Mouse (Mus musculus): ENCODE measurements around the gene Zbtb20.
"Not testable (repeated sequence)": the region's sequence is repeated elsewhere in the genome, so short reads cannot be mapped to it uniquely, and the experiment has no call there.

The Zbtb20 gene

DNA sequence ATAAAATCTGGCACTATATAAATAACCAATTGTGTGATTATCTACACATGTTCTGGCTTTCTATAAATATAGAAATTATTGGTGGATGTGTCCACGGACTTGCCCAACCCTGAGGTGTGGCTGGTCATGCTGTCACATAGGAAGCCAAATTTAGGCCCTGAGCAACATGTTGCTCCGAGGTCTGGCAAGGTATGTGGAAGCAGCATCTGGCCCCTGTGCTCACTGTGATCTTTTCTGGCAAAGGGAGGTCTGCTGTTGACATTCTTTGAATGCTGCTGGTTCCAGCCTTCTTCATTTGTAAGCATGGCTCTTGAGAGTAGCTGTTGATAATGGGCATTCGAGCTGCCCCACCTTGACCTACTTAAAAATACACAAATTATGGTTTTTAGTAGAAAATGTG, 35.0 kb downstream of the Zbtb20 start:
- DNase-seq (ENCODE audit: low spot score in 2 of 2): no peak

DNA sequence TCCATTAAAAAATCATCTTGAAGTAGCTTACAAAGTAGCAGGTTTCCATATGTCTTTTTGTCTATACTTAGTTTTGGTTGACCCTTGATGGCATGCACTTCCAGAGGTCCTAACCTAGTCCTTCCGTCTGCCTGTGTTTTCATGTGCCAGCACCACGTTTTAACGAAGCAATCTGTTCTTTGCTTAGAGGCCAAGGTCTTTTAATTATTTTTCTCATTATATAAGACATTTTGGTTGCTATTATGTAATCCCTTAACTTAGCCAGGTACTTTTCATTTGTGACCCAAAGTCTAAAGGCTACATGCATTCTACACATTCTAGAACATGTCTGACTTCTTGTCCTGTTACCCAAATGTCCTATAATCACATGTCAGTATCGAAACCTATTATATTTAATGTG, 35.6 kb downstream of the Zbtb20 start:
- DNase-seq (ENCODE audit: low spot score in 2 of 2): no peak

GRCm38 (mm10) chr16:42911815-42912214, 36.1 kb downstream of the Zbtb20 start:
- no peak for DNase-seq (ENCODE audit: low spot score in 2 of 2)

- no peak for DNase-seq (ENCODE audit: low spot score in 2 of 2)
Observed at GRCm38 (mm10) chr16:42913291-42913690, 37.6 kb downstream of the Zbtb20 start.

DNA sequence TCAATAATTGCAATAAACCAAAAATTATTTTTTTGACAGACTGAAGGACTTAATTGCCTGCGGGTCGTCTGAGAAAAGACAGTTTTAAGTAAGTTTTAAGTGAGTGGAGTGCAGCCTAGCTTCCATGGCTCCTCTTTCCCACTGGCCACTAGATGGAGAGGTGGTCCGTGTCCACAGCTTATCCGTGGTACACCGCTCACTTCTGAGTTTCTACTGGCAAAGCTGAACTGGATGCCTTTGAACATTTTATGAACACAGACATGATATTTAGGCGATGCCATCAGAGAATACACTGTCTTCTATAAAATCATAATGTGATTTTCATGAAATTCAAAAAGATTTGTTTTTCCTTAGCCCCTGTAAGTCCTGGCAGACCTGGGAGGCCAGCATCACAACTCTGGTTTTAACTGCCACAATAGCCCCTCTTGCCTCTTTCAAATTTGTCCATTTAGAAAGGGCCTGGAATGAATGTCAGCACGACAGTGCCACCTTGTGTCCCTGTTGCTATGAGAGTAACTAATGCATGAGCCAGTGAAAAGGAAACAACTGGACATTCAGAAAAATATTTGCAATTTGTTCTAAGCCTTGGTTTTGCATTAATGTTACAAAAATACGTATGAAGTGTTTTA, 38.9 kb downstream of the Zbtb20 start:
- peak in 1 of 2 experiments; percentile 17 for DNase-seq (ENCODE audit: low spot score in 2 of 2)

- no peak for DNase-seq (ENCODE audit: low spot score in 2 of 2)
Observed at GRCm38 (mm10) chr16:42919992-42920760, 44.5 kb downstream of the Zbtb20 start.

DNA sequence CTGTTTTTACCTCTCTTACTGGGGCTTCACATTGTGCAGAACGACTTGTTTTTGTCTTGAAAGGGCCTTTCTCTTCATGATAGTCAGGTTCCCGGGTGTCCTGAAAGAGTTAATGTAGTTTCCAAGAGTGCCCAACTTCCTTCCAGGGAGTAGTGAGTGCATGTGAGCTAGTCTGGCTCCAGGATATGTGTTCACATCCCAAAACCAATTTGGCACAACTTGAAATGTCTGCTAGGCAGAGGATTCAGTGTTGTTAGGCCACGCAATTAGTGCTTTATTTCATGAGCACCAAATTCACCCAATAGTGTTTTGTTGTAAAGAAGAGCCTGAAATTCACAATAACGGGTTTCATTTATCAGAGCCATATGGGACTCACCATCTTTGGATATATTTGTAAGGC, 45.8 kb downstream of the Zbtb20 start:
- no peak for DNase-seq (ENCODE audit: low spot score in 2 of 2)

DNA sequence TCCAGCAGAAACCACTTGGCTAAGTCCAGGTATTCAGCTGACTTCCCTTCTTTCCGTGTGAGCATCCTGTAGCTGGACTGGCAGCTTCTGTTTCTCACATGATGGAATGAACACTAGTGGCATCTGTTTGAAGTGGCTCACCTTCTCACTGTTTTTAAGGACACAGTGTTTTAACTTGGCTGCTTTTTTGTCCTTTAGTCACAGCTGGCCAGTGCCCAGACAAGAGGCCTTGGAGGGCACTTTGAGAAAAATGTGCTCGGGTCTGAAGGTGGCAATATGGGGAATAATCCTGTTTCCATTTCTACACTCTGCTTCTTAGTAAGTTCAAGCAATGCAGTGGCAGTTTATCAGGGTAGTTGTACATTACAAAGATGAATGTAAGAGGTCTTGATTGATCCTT, 62.5 kb downstream of the Zbtb20 start:
- DNase-seq (ENCODE audit: low spot score in 2 of 2): no peak

- no peak for DNase-seq (ENCODE audit: low spot score in 2 of 2)
Observed at GRCm38 (mm10) chr16:42947016-42947415, 71.3 kb downstream of the Zbtb20 start.

DNA sequence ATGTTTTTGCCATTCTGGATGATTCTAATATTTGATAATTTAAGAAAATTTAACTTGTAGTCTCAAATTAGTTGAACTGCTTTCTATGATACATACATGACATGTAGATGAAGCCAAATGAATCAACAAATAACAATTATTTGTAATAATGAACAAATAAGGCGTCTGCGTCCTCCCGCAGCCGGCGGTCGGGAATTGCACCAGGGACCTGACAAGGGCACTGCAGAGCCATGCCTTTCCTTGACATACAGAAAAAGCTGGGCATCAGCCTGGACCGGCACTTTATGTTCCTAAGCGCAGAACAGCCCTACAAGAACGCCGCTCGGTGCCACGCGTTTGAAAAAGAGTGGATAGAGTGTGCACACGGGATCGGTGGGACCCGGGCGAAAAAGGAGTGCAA, 79.7 kb downstream of the Zbtb20 start:
- DNase-seq (ENCODE audit: low spot score in 2 of 2): not testable (repeated sequence)

DNA sequence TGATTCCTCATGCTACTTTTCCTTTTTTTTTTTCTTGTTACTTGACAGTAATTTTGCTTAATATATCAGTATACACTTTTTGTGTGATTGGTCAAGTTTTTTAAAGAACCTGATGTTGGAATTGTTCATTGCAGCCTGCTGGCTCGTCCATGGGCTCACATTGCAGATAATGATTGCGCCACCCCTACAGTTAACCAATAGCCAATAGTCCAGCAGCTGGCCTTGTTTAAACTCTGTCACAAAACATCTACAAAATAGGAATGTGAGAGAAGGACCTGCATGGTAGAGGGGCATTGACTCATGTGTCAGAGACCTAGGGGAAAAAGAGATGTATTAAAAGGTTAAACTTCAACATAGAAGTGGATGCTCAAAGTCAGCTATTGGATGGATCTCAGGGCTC, 97.2 kb downstream of the Zbtb20 start:
- DNase-seq (ENCODE audit: low spot score in 2 of 2): no peak

- no peak for DNase-seq (ENCODE audit: low spot score in 2 of 2)
Observed at GRCm38 (mm10) chr16:42998896-42999295, 123.2 kb downstream of the Zbtb20 start.

DNA sequence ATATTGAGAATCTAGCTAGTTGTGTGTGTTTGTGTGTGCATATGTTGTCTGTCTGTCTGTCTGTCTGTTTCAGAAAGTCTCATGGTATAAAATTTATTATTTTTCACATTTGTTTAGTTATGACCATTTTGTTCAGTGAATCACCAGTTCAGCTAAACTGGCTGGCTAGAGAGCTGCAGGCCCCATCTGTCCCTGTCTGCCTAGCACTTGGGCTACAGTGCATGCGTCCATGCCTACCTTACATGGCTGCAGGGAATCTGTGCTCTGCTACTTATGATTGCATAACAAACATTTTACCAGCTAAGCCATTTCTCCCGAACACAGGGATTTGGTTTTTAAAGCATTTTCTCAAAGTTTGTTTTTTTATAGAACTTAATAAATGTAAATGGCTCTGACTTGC, 150.7 kb downstream of the Zbtb20 start:
- no peak for DNase-seq (ENCODE audit: low spot score in 2 of 2)

DNA sequence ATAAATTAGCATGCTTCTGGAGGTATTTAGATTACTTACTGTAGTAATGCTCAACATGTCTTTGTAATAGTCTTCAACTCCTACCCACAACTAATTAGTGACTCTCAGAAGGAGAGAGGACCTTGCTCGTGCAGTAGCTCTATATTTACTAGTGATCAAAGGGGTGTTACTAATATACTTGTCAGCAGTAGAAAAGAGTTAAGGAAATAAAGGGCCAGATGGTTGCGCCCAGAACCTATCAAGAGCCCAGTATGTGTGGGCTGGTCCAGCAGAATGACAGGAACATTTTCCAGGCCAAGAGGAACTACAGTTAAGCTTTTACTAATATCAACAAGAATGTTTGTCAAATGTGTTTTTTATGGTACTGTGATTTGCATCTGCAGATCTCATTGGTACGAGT, 153.6 kb downstream of the Zbtb20 start:
- DNase-seq (ENCODE audit: low spot score in 2 of 2): no peak

- no peak for DNase-seq (ENCODE audit: low spot score in 2 of 2)
Observed at GRCm38 (mm10) chr16:43035709-43036108, 160.0 kb downstream of the Zbtb20 start.

DNA sequence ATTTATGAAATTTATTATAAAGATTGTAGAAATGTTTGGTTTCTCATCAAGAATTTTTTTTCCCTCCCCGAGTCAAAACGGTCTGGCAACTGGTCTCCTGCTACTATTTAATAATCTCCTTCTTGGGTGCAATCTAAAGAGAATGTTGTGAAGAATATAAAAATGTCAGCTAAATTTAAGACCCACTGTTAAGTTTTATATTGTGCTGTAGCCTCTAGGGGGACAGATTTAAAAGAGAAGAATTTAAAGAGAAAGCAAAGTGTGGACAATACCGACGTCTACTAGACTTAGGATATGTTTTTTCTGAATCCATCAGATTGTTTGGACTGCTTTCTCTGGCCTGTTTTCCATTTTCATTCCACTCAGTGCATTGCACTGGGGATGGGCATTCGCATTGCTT, 160.8 kb downstream of the Zbtb20 start:
- DNase-seq (ENCODE audit: low spot score in 2 of 2): no peak

DNA sequence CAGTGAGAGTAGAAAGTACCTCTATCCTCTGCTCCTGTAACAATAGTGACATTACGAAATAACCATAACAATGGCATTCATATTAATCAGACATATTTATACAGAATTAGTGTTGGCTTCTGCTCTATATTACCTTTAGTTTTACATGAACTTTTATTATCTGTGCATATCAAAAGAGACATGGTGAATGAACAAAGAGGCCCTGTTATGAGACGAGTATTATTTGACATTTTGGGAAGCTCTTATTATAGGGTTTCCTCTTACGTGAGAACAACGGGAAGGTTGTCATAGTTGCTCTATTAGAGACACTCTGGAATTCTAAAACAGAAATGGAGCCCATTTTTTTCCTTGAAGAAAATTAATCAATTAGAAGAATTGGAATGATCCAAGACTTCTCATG, 161.6 kb downstream of the Zbtb20 start:
- no peak for DNase-seq (ENCODE audit: low spot score in 2 of 2)

GRCm38 (mm10) chr16:43045611-43046010, 169.9 kb downstream of the Zbtb20 start:
- DNase-seq (ENCODE audit: low spot score in 2 of 2): no peak

DNA sequence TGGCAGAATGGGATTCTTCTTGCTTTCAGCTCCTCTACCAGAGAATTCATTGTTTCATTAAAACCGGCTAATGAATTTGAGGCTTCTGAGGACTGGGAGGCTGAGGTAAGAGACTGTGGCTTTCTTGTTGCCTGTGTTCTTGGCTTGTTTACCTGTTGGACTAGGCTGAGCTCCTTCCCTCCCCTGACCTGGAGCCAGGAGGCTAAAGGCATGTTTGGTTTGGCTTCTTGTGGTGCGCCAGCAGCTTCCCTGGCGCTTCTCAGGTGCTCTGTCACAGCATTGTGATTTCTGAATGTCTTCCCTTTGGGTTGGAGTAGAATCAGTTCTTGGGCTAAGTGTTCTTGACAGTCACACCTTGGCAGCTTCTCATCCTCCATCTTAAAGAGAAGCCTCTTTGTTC, 171.0 kb downstream of the Zbtb20 start:
- DNase-seq (ENCODE audit: low spot score in 2 of 2): no peak

DNA sequence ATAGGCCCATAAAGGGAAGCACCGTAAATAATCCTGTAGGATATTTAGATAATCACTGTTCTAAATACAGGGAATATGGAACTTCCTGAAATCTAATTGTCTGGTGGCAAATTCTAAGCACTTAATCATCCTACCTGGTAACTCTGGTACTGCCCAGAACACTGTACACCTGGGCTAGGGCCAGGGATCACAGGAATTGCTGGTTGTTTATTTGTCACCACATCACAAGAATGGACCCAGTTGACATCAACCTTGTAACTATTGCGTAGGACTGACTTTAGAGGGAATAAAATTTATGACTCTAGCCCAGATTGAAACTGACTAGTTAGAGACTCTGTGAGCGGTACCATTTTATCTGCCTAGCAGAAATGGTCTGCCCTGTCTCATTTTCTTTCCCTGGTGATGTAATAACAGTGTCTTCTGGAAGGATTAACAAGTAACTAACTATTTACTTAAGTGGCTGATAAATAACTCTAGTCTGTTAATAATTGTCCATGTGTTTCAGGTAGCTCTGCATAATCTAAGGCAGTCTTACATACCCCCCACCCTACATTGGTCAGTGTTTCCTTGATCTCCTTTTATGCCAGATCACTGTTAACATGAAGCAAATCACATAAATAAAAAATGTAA, 194.1 kb downstream of the Zbtb20 start:
- no peak for DNase-seq (ENCODE audit: low spot score in 2 of 2)

DNA sequence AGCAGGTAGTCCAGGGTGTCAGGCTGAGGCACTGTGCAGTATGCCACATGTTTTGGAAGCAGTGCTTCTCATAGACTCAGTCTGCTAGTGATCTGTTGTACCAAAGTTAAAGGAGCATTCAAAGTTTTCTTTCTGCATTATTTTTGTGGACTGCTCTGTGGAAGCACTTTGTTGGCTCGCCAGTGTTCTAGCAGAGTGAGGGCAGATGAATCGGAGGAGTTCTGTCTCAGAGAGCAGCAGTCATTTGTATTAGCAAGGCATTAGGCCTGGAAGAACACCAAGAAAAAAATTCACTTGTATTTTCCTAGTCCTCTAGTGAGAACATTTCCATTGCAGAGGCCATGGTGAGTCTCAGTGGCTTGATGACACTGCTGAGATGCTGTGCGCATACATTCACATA, 196.2 kb downstream of the Zbtb20 start:
- no peak for DNase-seq (ENCODE audit: low spot score in 2 of 2)

DNA sequence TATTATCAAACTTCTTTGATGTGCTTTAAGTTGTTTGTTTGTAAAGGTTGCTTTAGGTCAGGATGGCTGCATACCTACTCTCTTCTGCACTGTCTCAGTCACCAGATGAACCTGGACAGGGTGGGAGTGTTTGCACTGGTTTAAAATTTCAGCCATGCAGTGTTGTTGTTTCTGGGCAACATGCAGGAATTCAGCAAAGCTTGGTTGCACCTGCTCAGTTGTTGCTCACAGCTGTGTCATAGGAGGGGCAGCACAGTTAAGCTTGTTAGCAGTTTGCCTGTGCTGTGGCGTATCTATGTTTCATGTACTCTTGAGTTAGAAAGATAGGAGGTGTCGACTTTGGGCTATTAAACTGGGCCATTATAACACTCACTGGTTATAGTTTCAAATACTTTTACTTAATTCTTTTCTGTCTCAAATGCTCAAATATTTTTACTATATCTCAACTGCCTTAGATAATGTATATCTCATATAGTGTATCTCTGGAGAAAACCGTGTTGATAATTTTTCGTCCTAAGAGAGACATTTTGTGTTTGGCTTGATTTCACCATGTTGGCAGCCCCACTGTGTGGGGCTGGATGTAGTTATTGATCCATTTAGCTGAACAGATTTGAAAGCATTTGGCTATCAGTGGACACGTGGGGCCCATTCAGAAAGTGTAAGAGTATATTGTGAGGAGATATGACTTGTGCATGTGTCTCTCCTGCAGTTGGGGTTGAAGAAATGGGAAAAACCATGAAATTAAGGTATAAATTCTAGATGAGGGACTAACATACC, 197.3 kb downstream of the Zbtb20 start:
- no peak for DNase-seq (ENCODE audit: low spot score in 2 of 2)
